Mouse (Mus musculus): ENCODE measurements around the gene Snrnp27. TPM values are rescaled to one million over a fixed set of nuclear protein-coding genes. Genes with fewer than 3 reads are reported as not detected.

Snrnp27 gene
- total RNA-seq, 1 experiment from 2014 or later: 65.4 TPM

Other genes starting within 250 kb of the Snrnp27 start
- 15.6 and 16.4 TPM in 2 replicates for gene C87436, start 246.1 kb downstream of the Snrnp27 start, total RNA-seq (2021)
- gene Pcbp1, start 158.2 kb downstream of the Snrnp27 start, total RNA-seq (2021): 260 TPM in 2 replicates
- gene Asprv1, start 56.4 kb downstream of the Snrnp27 start, total RNA-seq (2021): 0.41 TPM in 1 of 2 replicates, not detected in the other
- gene Mxd1, start 15.4 kb downstream of the Snrnp27 start, total RNA-seq (2021): 11.0 and 12.3 TPM in 2 replicates
- gene Gmcl1, start 48.9 kb upstream of the Snrnp27 start, total RNA-seq (2021): 13.7 and 16.2 TPM in 2 replicates
- gene Anxa4, start 109.1 kb upstream of the Snrnp27 start, total RNA-seq (2021): 54.6 and 55.5 TPM in 2 replicates
- gene Aak1, start 165.0 kb upstream of the Snrnp27 start, total RNA-seq (2021): 81.9 and 88.8 TPM in 2 replicates